Mouse (Mus musculus) forebrain, embryonic 16.5 days (tissue): ENCODE measurements around the gene Txlnb. TPM values are rescaled to one million over a fixed set of nuclear protein-coding genes. Genes with fewer than 3 reads are reported as not detected.
"Not testable (repeated sequence)": the region's sequence is repeated elsewhere in the genome, so short reads cannot be mapped to it uniquely, and the experiment has no call there.

Experiments
- ATAC-seq: fragments of 200-750 bp; cut with Nextera tagmentation; 2 replicates; pipeline ENCODE4 v1.8.0; 2017; ENCODE audit warnings: mild to moderate bottlenecking, moderate library complexity
- H3K27ac ChIP-seq: fragments of 300-500 bp; sonication (generic); 2 replicates; pipeline ENCODE4 v1.5.1; 2014; ENCODE audit warnings: low read length, control low read depth
- H3K27me3 ChIP-seq: fragments of 300-500 bp; sonication (generic); replicated peaks from 2 replicates; pipeline ENCODE4 v1.6.1; 2014; ENCODE audit warnings: low read length; ENCODE audit not compliant: control insufficient read depth, insufficient read depth
- H3K36me3 ChIP-seq: fragments of 300-500 bp; sonication (generic); 2 replicates; pipeline ENCODE4 v1.6.1; 2014; ENCODE audit not compliant: control insufficient read depth, insufficient read depth
- H3K4me1 ChIP-seq: fragments of 300-500 bp; sonication (generic); replicated peaks from 2 replicates; pipeline ENCODE4 v1.6.1; 2014; ENCODE audit warnings: low read length; ENCODE audit not compliant: control insufficient read depth, insufficient read depth
- H3K4me2 ChIP-seq: fragments of 300-500 bp; sonication (generic); 2 replicates; pipeline ENCODE4 v1.6.1; 2014; ENCODE audit warnings: mild to moderate bottlenecking, low read length, control low read depth
- H3K4me3 ChIP-seq: fragments of 300-500 bp; sonication (generic); replicated peaks from 2 replicates; pipeline ENCODE4 v1.5.1; 2014; ENCODE audit warnings: mild to moderate bottlenecking, low read length, control low read depth
- H3K9ac ChIP-seq: fragments of 300-500 bp; sonication (generic); replicated peaks from 2 replicates; pipeline ENCODE4 v1.6.1; 2014; ENCODE audit warnings: low read depth, low read length, control low read depth
- H3K9me3 ChIP-seq: fragments of 300-500 bp; sonication (generic); 2 replicates; pipeline ENCODE4 v1.6.1; 2016; ENCODE audit warnings: low read length; ENCODE audit not compliant: control insufficient read depth
- WGBS: fragments of 180-500 bp; shearing (Covaris S2); extraction: QIAGEN DNeasy Blood & Tissue Kit; methylation state at CpG from one replicate; pipeline ENCODE4 v1.1.7; 2014; 5-methylcytosine and 5-hydroxymethylcytosine counted together
- polyA plus RNA-seq: library from polyadenylated mRNA; unstranded; fragments of >200 nt; fragmentation: Nextera tagmentation; extraction: Ambion mirVana; gene quantifications from 2 replicates; pipeline ENCODE4 v1.2.1, GENCODE M21; 2015

Gene Txlnb
- polyA plus RNA-seq, 1 experiment from 2014 or later, result 0.46 TPM

GRCm38 (mm10) chr10:17797681-17798080, 1.7 kb downstream of the Txlnb start:
- peaks cover 9% of the 10 kb centered on the region; the same call in 1 of the 2 replicates for H3K4me1 ChIP-seq
- no peaks in the 10 kb centered on the region for H3K27me3 ChIP-seq
- no peak overlapping the region for H3K4me2 ChIP-seq
- no peak overlapping the region for H3K9ac ChIP-seq
- H3K4me3 ChIP-seq, result no peak overlapping the region
- H3K36me3 ChIP-seq, result no peaks in the 10 kb centered on the region
- H3K9me3 ChIP-seq, result no peaks in the 10 kb centered on the region
- 78% methylated on average over 3 of the region's 3 CpGs for WGBS
- ATAC-seq, result no peak
- no peak overlapping the region for H3K27ac ChIP-seq

- H3K27me3 ChIP-seq, result no peaks in the 10 kb centered on the region
- H3K27ac ChIP-seq, result no peak overlapping the region
- 81% methylated on average over 2 of the region's 2 CpGs for WGBS
- H3K36me3 ChIP-seq, result no peaks in the 10 kb centered on the region
- no peak overlapping the region for H3K4me3 ChIP-seq
- H3K4me2 ChIP-seq, result no peak overlapping the region
- no peaks in the 10 kb centered on the region for H3K9me3 ChIP-seq
- H3K9ac ChIP-seq, result no peak overlapping the region
- no peak for ATAC-seq
- H3K4me1 ChIP-seq, result no peaks in the 10 kb centered on the region
Measured at GRCm38 (mm10) chr10:17801788-17802187, 5.8 kb downstream of the Txlnb start.

- Histone ChIP-seq H3K9ac (no peak overlapping the region), H3K4me1 (no peaks in the 10 kb centered on the region), H3K4me3 (no peak overlapping the region), H3K36me3 (no peaks in the 10 kb centered on the region), H3K27me3 (no peaks in the 10 kb centered on the region), H3K9me3 (no peaks in the 10 kb centered on the region), H3K4me2 (no peak overlapping the region), H3K27ac (no peak overlapping the region)
- no peak for ATAC-seq
- 79% methylated on average over 1 of the region's 1 CpGs for WGBS
Measured at GRCm38 (mm10) chr10:17808526-17808925, 12.5 kb downstream of the Txlnb start.

- Histone ChIP-seq H3K4me1 (no peaks in the 10 kb centered on the region), H3K36me3 (no peaks in the 10 kb centered on the region), H3K9me3 (no peaks in the 10 kb centered on the region), H3K9ac (no peak overlapping the region), H3K4me2 (no peak overlapping the region), H3K27ac (no peak overlapping the region), H3K27me3 (no peaks in the 10 kb centered on the region), H3K4me3 (no peak overlapping the region)
- WGBS, result 80% methylated on average over 11 of the region's 11 CpGs
- ATAC-seq, result no peak
Measured at GRCm38 (mm10) chr10:17815052-17815451, 19.0 kb downstream of the Txlnb start.

- not testable (repeated sequence) for H3K4me2 ChIP-seq, H3K9me3 ChIP-seq, H3K9ac ChIP-seq, H3K27me3 ChIP-seq, H3K36me3 ChIP-seq, H3K4me3 ChIP-seq, H3K4me1 ChIP-seq, H3K27ac ChIP-seq, ATAC-seq
- WGBS, result 75% methylated on average over 7 of the region's 7 CpGs
Measured at GRCm38 (mm10) chr10:17820422-17820821, 24.4 kb downstream of the Txlnb start.

GRCm38 (mm10) chr10:17827391-17827790, 31.4 kb downstream of the Txlnb start:
- 0 out of 2 replicates have a peak overlapping the region, but pooled peaks have one; percentile 7 for H3K4me3 ChIP-seq
- no peaks in the 10 kb centered on the region for H3K27me3 ChIP-seq
- 2% methylated on average over 12 of the region's 12 CpGs for WGBS
- no peaks in the 10 kb centered on the region for H3K9me3 ChIP-seq
- H3K9ac ChIP-seq, result no peak overlapping the region
- ATAC-seq, result no peak
- no peak overlapping the region for H3K27ac ChIP-seq
- H3K36me3 ChIP-seq, result no peaks in the 10 kb centered on the region
- H3K4me1 ChIP-seq, result peaks cover 5% of the 10 kb centered on the region; the same call in 1 of the 2 replicates
- peak overlapping the region; percentile 38 for H3K4me2 ChIP-seq

GRCm38 (mm10) chr10:17829205-17829604, 33.2 kb downstream of the Txlnb start:
- 94% methylated on average over 4 of the region's 4 CpGs for WGBS
- Histone ChIP-seq H3K9me3 (no peaks in the 10 kb centered on the region), H3K4me3 (no peak overlapping the region), H3K4me2 (no peak overlapping the region), H3K27ac (no peak overlapping the region), H3K9ac (no peak overlapping the region), H3K36me3 (no peaks in the 10 kb centered on the region), H3K27me3 (no peaks in the 10 kb centered on the region), H3K4me1 (peaks cover 5% of the 10 kb centered on the region; the same call in 1 of the 2 replicates)
- ATAC-seq, result no peak

GRCm38 (mm10) chr10:17831041-17831440, 35.0 kb downstream of the Txlnb start:
- Histone ChIP-seq H3K9me3 (no peaks in the 10 kb centered on the region), H3K27me3 (no peaks in the 10 kb centered on the region), H3K9ac (no peak overlapping the region), H3K27ac (no peak overlapping the region), H3K4me2 (no peak overlapping the region), H3K4me3 (no peak overlapping the region), H3K36me3 (no peaks in the 10 kb centered on the region), H3K4me1 (peaks cover 5% of the 10 kb centered on the region; the same call in 1 of the 2 replicates)
- peak; percentile 36; the same call in 1 of the 2 replicates for ATAC-seq
- WGBS, result 21% methylated on average over 3 of the region's 3 CpGs

- 87% methylated on average over 6 of the region's 6 CpGs for WGBS
Measured at GRCm38 (mm10) chr10:17835031-17835430, 39.0 kb downstream of the Txlnb start.

GRCm38 (mm10) chr10:17836275-17836674, 40.2 kb downstream of the Txlnb start:
- WGBS, result 96% methylated on average over 1 of the region's 1 CpGs
- Histone ChIP-seq H3K27ac (no peak overlapping the region), H3K36me3 (no peaks in the 10 kb centered on the region), H3K4me1 (no peaks in the 10 kb centered on the region; the same call in 1 of the 2 replicates), H3K4me3 (no peak overlapping the region), H3K27me3 (no peaks in the 10 kb centered on the region), H3K9ac (no peak overlapping the region), H3K4me2 (no peak overlapping the region), H3K9me3 (no peaks in the 10 kb centered on the region)
- no peak for ATAC-seq

More at GRCm38 (mm10) chr10:17835031-17835430, 39.0 kb downstream of the Txlnb start:
- Histone ChIP-seq H3K4me2 (no peak overlapping the region), H3K36me3 (no peaks in the 10 kb centered on the region), H3K4me3 (no peak overlapping the region), H3K9ac (no peak overlapping the region), H3K27me3 (no peaks in the 10 kb centered on the region), H3K4me1 (no peaks in the 10 kb centered on the region; the same call in 1 of the 2 replicates), H3K27ac (no peak overlapping the region), H3K9me3 (no peaks in the 10 kb centered on the region)
- no peak for ATAC-seq
